Mouse (Mus musculus): ENCODE data around the gene Cat. TPM values are rescaled to one million over a fixed set of nuclear protein-coding genes. Genes with fewer than 3 reads are reported as not detected.

Cat gene
- polyA plus RNA-seq, 1 experiment from 2014 or later, result 73.5 TPM

GRCm38 (mm10) chr2:103495633-103496418 is 10.9 kb upstream of the Cat start:
- no peaks in the 10 kb centered on the region for H3K27me3 ChIP-seq
- no peaks in the 10 kb centered on the region for H3K9me3 ChIP-seq (replicated peaks)
- no peak overlapping the region for H3K4me3 ChIP-seq
- no peak overlapping the region for H3K27ac ChIP-seq
- no peak for ATAC-seq (replicated peaks; ENCODE audit: insufficient number of reproducible peaks, insufficient read depth, low FRiP score, low read depth)
- WGBS, result 76% methylated on average over 6 of the region's 6 CpGs
- no peaks in the 10 kb centered on the region for H3K36me3 ChIP-seq
- no peaks in the 10 kb centered on the region for H3K4me1 ChIP-seq (replicated peaks)
- H3K9ac ChIP-seq, result no peak overlapping the region
- H3K4me2 ChIP-seq, result no peak overlapping the region

GRCm38 (mm10) chr2:103493827-103494226 is 8.9 kb upstream of the Cat start:
- Histone ChIP-seq H3K36me3 (no peaks in the 10 kb centered on the region), H3K27me3 (no peaks in the 10 kb centered on the region), H3K9me3 (replicated peaks) (no peaks in the 10 kb centered on the region), H3K4me3 (no peak overlapping the region), H3K4me2 (no peak overlapping the region), H3K4me1 (replicated peaks) (no peaks in the 10 kb centered on the region), H3K27ac (no peak overlapping the region), H3K9ac (no peak overlapping the region)
- no peak for ATAC-seq (replicated peaks; ENCODE audit: insufficient number of reproducible peaks, insufficient read depth, low FRiP score, low read depth)
- WGBS, result 65% methylated on average over 4 of the region's 4 CpGs

GRCm38 (mm10) chr2:103492526-103492925 is 7.6 kb upstream of the Cat start:
- no peak overlapping the region for H3K4me2 ChIP-seq
- WGBS, result 87% methylated on average over 4 of the region's 4 CpGs
- no peak overlapping the region for H3K4me3 ChIP-seq
- H3K36me3 ChIP-seq, result no peaks in the 10 kb centered on the region
- no peaks in the 10 kb centered on the region for H3K4me1 ChIP-seq (replicated peaks)
- H3K9me3 ChIP-seq (replicated peaks), result no peaks in the 10 kb centered on the region
- no peak overlapping the region for H3K9ac ChIP-seq
- ATAC-seq (replicated peaks; ENCODE audit: insufficient number of reproducible peaks, insufficient read depth, low FRiP score, low read depth), result no peak
- no peak overlapping the region for H3K27ac ChIP-seq
- H3K27me3 ChIP-seq, result no peaks in the 10 kb centered on the region

GRCm38 (mm10) chr2:103483986-103484520 is 907 bp downstream of the Cat start:
- no peak for ATAC-seq (replicated peaks; ENCODE audit: insufficient number of reproducible peaks, insufficient read depth, low FRiP score, low read depth)
- H3K4me3 ChIP-seq, result peak overlapping the region; percentile 87
- no peaks in the 10 kb centered on the region for H3K9me3 ChIP-seq (replicated peaks)
- 15% methylated on average over 5 of the region's 5 CpGs for WGBS
- H3K27ac ChIP-seq, result peak overlapping the region; percentile 99
- H3K4me2 ChIP-seq, result peak overlapping the region; percentile 81
- H3K36me3 ChIP-seq, result no peaks in the 10 kb centered on the region
- H3K9ac ChIP-seq, result peak overlapping the region; percentile 91
- H3K4me1 ChIP-seq (replicated peaks), result peaks cover 14% of the 10 kb centered on the region
- H3K27me3 ChIP-seq, result no peaks in the 10 kb centered on the region

GRCm38 (mm10) chr2:103483289-103483985 is 1.5 kb downstream of the Cat start:
- H3K4me2 ChIP-seq, result peak overlapping the region; percentile 81

GRCm38 (mm10) chr2:103481314-103482231 is 3.4 kb downstream of the Cat start:
- Histone ChIP-seq H3K36me3 (no peaks in the 10 kb centered on the region), H3K27me3 (no peaks in the 10 kb centered on the region), H3K9ac (no peak overlapping the region), H3K27ac (no peak overlapping the region), H3K4me3 (no peak overlapping the region), H3K4me2 (no peak overlapping the region), H3K4me1 (replicated peaks) (peaks cover 20% of the 10 kb centered on the region), H3K9me3 (replicated peaks) (no peaks in the 10 kb centered on the region)
- no peak for ATAC-seq (replicated peaks; ENCODE audit: insufficient number of reproducible peaks, insufficient read depth, low FRiP score, low read depth)
- WGBS, result 80% methylated on average over 11 of the region's 11 CpGs

More at GRCm38 (mm10) chr2:103483289-103483985, 1.5 kb downstream of the Cat start:
- H3K36me3 ChIP-seq, result no peaks in the 10 kb centered on the region
- H3K27ac ChIP-seq, result no peak overlapping the region
- WGBS, result 58% methylated on average over 7 of the region's 7 CpGs
- peaks cover 14% of the 10 kb centered on the region for H3K4me1 ChIP-seq (replicated peaks)
- no peaks in the 10 kb centered on the region for H3K9me3 ChIP-seq (replicated peaks)
- H3K27me3 ChIP-seq, result no peaks in the 10 kb centered on the region
- H3K4me3 ChIP-seq, result peak overlapping the region; percentile 87
- ATAC-seq (replicated peaks; ENCODE audit: insufficient number of reproducible peaks, insufficient read depth, low FRiP score, low read depth), result no peak
- H3K9ac ChIP-seq, result 0 out of 2 replicates have a peak overlapping the region, but pooled peaks have one; percentile 91

- ATAC-seq (replicated peaks; ENCODE audit: insufficient number of reproducible peaks, insufficient read depth, low FRiP score, low read depth), result no peak
- H3K27me3 ChIP-seq, result no peaks in the 10 kb centered on the region
- no peak overlapping the region for H3K9ac ChIP-seq
- no peak overlapping the region for H3K4me3 ChIP-seq
- H3K4me1 ChIP-seq (replicated peaks), result peaks cover 20% of the 10 kb centered on the region
- H3K4me2 ChIP-seq, result no peak overlapping the region
- H3K27ac ChIP-seq, result no peak overlapping the region
- H3K9me3 ChIP-seq (replicated peaks), result no peaks in the 10 kb centered on the region
- no peaks in the 10 kb centered on the region for H3K36me3 ChIP-seq
- whole genome bisulfite sequencing, result 86% methylated on average over 4 of the region's 4 CpGs
These were observed 4.1 kb downstream of the Cat start for GRCm38 (mm10) chr2:103480871-103481270.

GRCm38 (mm10) chr2:103480240-103480639 is 4.7 kb downstream of the Cat start:
- WGBS, result 84% methylated on average over 8 of the region's 8 CpGs
- H3K4me3 ChIP-seq, result no peak overlapping the region
- ATAC-seq (replicated peaks; ENCODE audit: insufficient number of reproducible peaks, insufficient read depth, low FRiP score, low read depth), result no peak
- H3K27me3 ChIP-seq, result no peaks in the 10 kb centered on the region
- H3K9ac ChIP-seq, result no peak overlapping the region
- H3K36me3 ChIP-seq, result peaks cover 6% of the 10 kb centered on the region
- peaks cover 20% of the 10 kb centered on the region for H3K4me1 ChIP-seq (replicated peaks)
- H3K4me2 ChIP-seq, result no peak overlapping the region
- H3K9me3 ChIP-seq (replicated peaks), result no peaks in the 10 kb centered on the region
- no peak overlapping the region for H3K27ac ChIP-seq

- no peak for ATAC-seq (replicated peaks; ENCODE audit: insufficient number of reproducible peaks, insufficient read depth, low FRiP score, low read depth)
These were observed 6.6 kb downstream of the Cat start for GRCm38 (mm10) chr2:103478326-103478725.

GRCm38 (mm10) chr2:103477456-103477855 is 7.5 kb downstream of the Cat start:
- Histone ChIP-seq H3K4me2 (no peak overlapping the region), H3K27me3 (no peaks in the 10 kb centered on the region), H3K4me1 (replicated peaks) (peaks cover 6% of the 10 kb centered on the region; the same call in 1 of the 2 replicates), H3K36me3 (peaks cover 31% of the 10 kb centered on the region), H3K9me3 (replicated peaks) (no peaks in the 10 kb centered on the region), H3K27ac (no peak overlapping the region), H3K9ac (no peak overlapping the region), H3K4me3 (no peak overlapping the region)
- ATAC-seq (replicated peaks; ENCODE audit: insufficient number of reproducible peaks, insufficient read depth, low FRiP score, low read depth), result no peak
- 70% methylated on average over 4 of the region's 4 CpGs for WGBS

More at GRCm38 (mm10) chr2:103478326-103478725, 6.6 kb downstream of the Cat start:
- H3K4me1 ChIP-seq (replicated peaks), result peaks cover 10% of the 10 kb centered on the region
- no peak overlapping the region for H3K4me2 ChIP-seq
- H3K27me3 ChIP-seq, result no peaks in the 10 kb centered on the region
- WGBS, result 98% methylated on average over 3 of the region's 3 CpGs
- H3K9me3 ChIP-seq (replicated peaks), result no peaks in the 10 kb centered on the region
- no peak overlapping the region for H3K9ac ChIP-seq
- no peak overlapping the region for H3K27ac ChIP-seq
- no peak overlapping the region for H3K4me3 ChIP-seq
- peaks cover 23% of the 10 kb centered on the region for H3K36me3 ChIP-seq

- peaks cover 6% of the 10 kb centered on the region; the same call in 1 of the 2 replicates for H3K4me1 ChIP-seq (replicated peaks)
- ATAC-seq (replicated peaks; ENCODE audit: insufficient number of reproducible peaks, insufficient read depth, low FRiP score, low read depth), result no peak
- no peaks in the 10 kb centered on the region for H3K9me3 ChIP-seq (replicated peaks)
- H3K9ac ChIP-seq, result no peak overlapping the region
- H3K36me3 ChIP-seq, result peaks cover 32% of the 10 kb centered on the region
- WGBS, result 68% methylated on average over 11 of the region's 11 CpGs
- H3K4me2 ChIP-seq, result no peak overlapping the region
- no peaks in the 10 kb centered on the region for H3K27me3 ChIP-seq
- no peak overlapping the region for H3K27ac ChIP-seq
- no peak overlapping the region for H3K4me3 ChIP-seq
These were observed 8.3 kb downstream of the Cat start for GRCm38 (mm10) chr2:103476657-103477056.
